Comparison of ENCODE assay signal across 22 mouse cellular contexts in the genomic region with DNA sequence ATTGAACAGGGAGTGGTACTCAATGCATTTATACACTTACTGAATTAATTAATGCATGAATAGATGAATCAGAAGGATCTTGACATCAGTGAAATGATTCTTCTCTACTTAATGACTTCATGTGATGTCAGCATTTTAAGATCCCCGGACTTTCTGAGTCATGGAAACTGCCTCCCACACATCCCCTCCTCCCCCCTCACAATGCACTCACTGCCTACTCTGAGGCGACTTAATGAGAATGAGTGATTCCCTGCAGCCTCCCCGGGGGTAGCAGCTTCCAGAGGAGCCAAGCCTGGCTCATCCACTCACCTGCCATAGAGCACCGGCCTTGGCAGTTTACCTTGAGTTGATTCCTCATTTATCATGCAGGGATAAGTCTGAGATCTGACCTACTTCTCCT. TPM values are rescaled to one million over a fixed set of nuclear protein-coding genes. Genes with fewer than 3 reads are reported as not detected.
DNase-seq lines count a peak whose midpoint lies in the region; ATAC-seq and TF ChIP-seq lines count a peak whose summit lies in the region.
"Had no signal": no experiment of that assay in that cellular context is flagged by ENCODE, and none has a peak within 500 bp of the region (broad histone marks: within the 10 kb centered on the region; RNA-seq: fewer than 3 reads in every experiment).

No protein-coding gene starts in this region.

- DNase-seq in frontal cortex, postnatal 36 days (ENCODE audit: low spot score in 2 of 2), result no peak
- DNase-seq in ES-E14 (ENCODE audit: low read depth, low spot score), result no peak
- DNase-seq in adrenal gland, postnatal 10 days, result peak; percentile 33
- DNase-seq in urinary bladder, postnatal 4 days (ENCODE audit: low spot score in 2 of 2), result no peak
- DNase-seq: cerebellum, adult 9-11 months; heart, adult 2 months; heart, postnatal 36 days; liver, embryonic 13.5 days; lung, postnatal 4 days; thymus, adult 18-20 months had no signal

- in situ Hi-C loops in ES-E14 (cut with MboI; ENCODE audit: low sequenced_read_pairs in 2 of 2, unreplicated experiment in 2 of 2), result no loop called here

- H3K4me3 ChIP-seq in ES-E14 (ENCODE audit: insufficient read depth in 1 of 2, low read depth in 1 of 2, low read length in 2 of 2, poor library complexity in 1 of 2, severe bottlenecking in 1 of 2), result no peak overlapping the region
- no peak overlapping the region for H3K4me3 ChIP-seq in olfactory bulb, adult 2 months (ENCODE audit: insufficient read depth, low read depth, low read length)
- H3K4me3 ChIP-seq: embryonic facial prominence, embryonic 13.5 days; forebrain, embryonic 15.5 days; heart, adult 2 months; hindbrain, embryonic 15.5 days; kidney, embryonic 15.5 days; limb, embryonic 13.5 days; liver, embryonic 13.5 days; lung, embryonic 15.5 days; stomach, embryonic 15.5 days had no signal

- no peaks in the 10 kb centered on the region for H3K9me3 ChIP-seq in ES-E14 (ENCODE audit: control insufficient read depth, insufficient read depth, low read depth, low read length)
- H3K9me3 ChIP-seq: embryonic facial prominence, embryonic 13.5 days; forebrain, embryonic 15.5 days; hindbrain, embryonic 15.5 days; kidney, embryonic 15.5 days; limb, embryonic 13.5 days; liver, embryonic 13.5 days; lung, embryonic 15.5 days; stomach, embryonic 15.5 days had no signal

- H3K36me3 ChIP-seq in ES-E14 (ENCODE audit: control insufficient read depth, insufficient read depth, low read length, poor library complexity, severe bottlenecking), result no peaks in the 10 kb centered on the region
- H3K36me3 ChIP-seq: embryonic facial prominence, embryonic 13.5 days; forebrain, embryonic 15.5 days; hindbrain, embryonic 15.5 days; kidney, embryonic 15.5 days; limb, embryonic 13.5 days; liver, embryonic 13.5 days; lung, embryonic 15.5 days; stomach, embryonic 15.5 days had no signal

- H3K4me1 ChIP-seq in ES-E14 (ENCODE audit: control insufficient read depth in 2 of 2, insufficient read depth in 2 of 2, low read length in 2 of 2, poor library complexity in 1 of 2), result peaks cover 3 to 4% of the 10 kb centered on the region in 2 experiments; a peak in 2 of 4 replicates
- H3K4me1 ChIP-seq in olfactory bulb, adult 2 months (ENCODE audit: control insufficient read depth, insufficient read depth, low read length), result peaks cover 7% of the 10 kb centered on the region
- H3K4me1 ChIP-seq: forebrain, embryonic 15.5 days; stomach, embryonic 15.5 days had no signal

- no peak overlapping the region for H3K9ac ChIP-seq in ES-E14 (ENCODE audit: insufficient read depth, low read depth, low read length, poor library complexity, severe bottlenecking)
- H3K9ac ChIP-seq: embryonic facial prominence, embryonic 13.5 days; forebrain, embryonic 15.5 days; hindbrain, embryonic 15.5 days; kidney, embryonic 15.5 days; limb, embryonic 13.5 days; liver, embryonic 13.5 days; stomach, embryonic 15.5 days had no signal

- WGBS in olfactory bulb, adult 2 months, result 28% methylated on average over 4 of the region's 4 CpGs

- TF ChIP-seq CTCF in olfactory bulb, adult 2 months (IDR thresholded peaks at IDR 0.05; ENCODE audit: insufficient read depth, low read depth, low read length), result no peak

- peak; percentile 41; the same call in 1 of the 2 replicates for ATAC-seq in frontal cortex, adult (ENCODE audit: low TSS enrichment)
- ATAC-seq in granulocyte monocyte progenitor cell, adult 5-6 weeks (replicated peaks; ENCODE audit: poor library complexity, severe bottlenecking), result no peak
- ATAC-seq: forebrain, embryonic 15.5 days; intestine, postnatal 0 days; midbrain, embryonic 16.5 days had no signal

- TF ChIP-seq POLR2A in olfactory bulb, adult 2 months (IDR thresholded peaks at IDR 0.05; ENCODE audit: insufficient read depth, low read depth, low read length), result no peak

- H3K27ac ChIP-seq in ES-E14 (ENCODE audit: insufficient read depth, low read depth, low read length, poor library complexity, severe bottlenecking), result no peak overlapping the region
- 0 out of 2 replicates have a peak overlapping the region, but pooled peaks have one; percentile 28 for H3K27ac ChIP-seq in olfactory bulb, adult 2 months (ENCODE audit: insufficient read depth, low read depth, low read length)
- H3K27ac ChIP-seq: embryonic facial prominence, embryonic 13.5 days; forebrain, embryonic 15.5 days; heart, adult 2 months; hindbrain, embryonic 15.5 days; kidney, embryonic 15.5 days; limb, embryonic 13.5 days; liver, embryonic 13.5 days; lung, embryonic 15.5 days; stomach, embryonic 15.5 days had no signal

TF ChIP-seq in ES-E14, 5 proteins besides CTCF, POLR2A, EP300 and RAD21:
- peak; percentile 35; the same call in 1 of the 2 replicates for TF ChIP-seq MAFK (IDR thresholded peaks at IDR 0.05; ENCODE audit: insufficient read depth, low read depth, low read length)
- no peak for TF ChIP-seq HCFC1 (IDR thresholded peaks at IDR 0.05; ENCODE audit: borderline replicate concordance, insufficient read depth, low read length)
- TF ChIP-seq ZC3H11A (IDR thresholded peaks at IDR 0.05; ENCODE audit: borderline replicate concordance, low read depth, low read length), result no peak

RNA-seq across cellular contexts. Expression of a gene that starts 27.9 kb away (rescaled TPM):
- total RNA-seq in ES-E14 (2012; rRNA removed), result 7.0 and 10.0 TPM in 2 replicates
- total RNA-seq in adrenal gland, postnatal 10 days (2021), result 10 to 100 TPM; 18.7 to 20.3 TPM
- polyA plus RNA-seq in olfactory bulb, adult 2 months (2012; ENCODE audit: insufficient read depth, insufficient read length, low replicate concordance, missing spikeins), result not detected in 2 replicates
- total RNA-seq in granulocyte monocyte progenitor cell, adult 5-6 weeks (2014; fragmentation: Nextera tagmentation), result 22.4 and 29.4 TPM in 2 replicates
- 31.9 and 38.7 TPM in 2 replicates for total RNA-seq in granulocyte monocyte progenitor cell, adult 5-6 weeks (2017)

RNA-seq across cellular contexts. Expression of a gene that starts 46.0 kb away (rescaled TPM):
- total RNA-seq in ES-E14 (2012; rRNA removed), result 484 and 860 TPM in 2 replicates
- total RNA-seq in adrenal gland, postnatal 10 days (2021), result 100 to 1,000 TPM; 371 to 920 TPM
- not detected in 2 replicates for polyA plus RNA-seq in olfactory bulb, adult 2 months (2012; ENCODE audit: insufficient read depth, insufficient read length, low replicate concordance, missing spikeins)
- total RNA-seq in granulocyte monocyte progenitor cell, adult 5-6 weeks (2014; fragmentation: Nextera tagmentation), result 25.8 and 42.1 TPM in 2 replicates
- total RNA-seq in granulocyte monocyte progenitor cell, adult 5-6 weeks (2017), result 54.2 and 57.0 TPM in 2 replicates

RNA-seq across cellular contexts. Expression of a gene that starts 57.3 kb away (rescaled TPM):
- total RNA-seq in ES-E14 (2012; rRNA removed), result 767 and 917 TPM in 2 replicates
- total RNA-seq in adrenal gland, postnatal 10 days (2021), result 100 to 1,000 TPM; 312 to 350 TPM
- polyA plus RNA-seq in olfactory bulb, adult 2 months (2012; ENCODE audit: insufficient read depth, insufficient read length, low replicate concordance, missing spikeins), result not detected in 2 replicates
- 960 and 1,103 TPM in 2 replicates for total RNA-seq in granulocyte monocyte progenitor cell, adult 5-6 weeks (2014; fragmentation: Nextera tagmentation)
- total RNA-seq in granulocyte monocyte progenitor cell, adult 5-6 weeks (2017), result 140 and 187 TPM in 2 replicates
